Mouse (Mus musculus) cerebellum, postnatal 10 days (tissue): ENCODE measurements around the gene Poc1a.
A peak's percentile ranks its signal among the peaks of the same experiment; 100 is the strongest.

ENCODE experiments used
- DNase-seq, 2 experiments: peaks; one replicate each; pipeline ENCODE4 v3.0.0; 2021; ENCODE audit warnings: mixed read lengths in 2 of 2

The Poc1a gene

GRCm38 (mm10) chr9:106302446-106303150 is 21.7 kb downstream of the Poc1a start:
- DNase-seq, result no peak

- no peak for DNase-seq
These were observed 22.6 kb downstream of the Poc1a start for GRCm38 (mm10) chr9:106303460-106303960.

DNA sequence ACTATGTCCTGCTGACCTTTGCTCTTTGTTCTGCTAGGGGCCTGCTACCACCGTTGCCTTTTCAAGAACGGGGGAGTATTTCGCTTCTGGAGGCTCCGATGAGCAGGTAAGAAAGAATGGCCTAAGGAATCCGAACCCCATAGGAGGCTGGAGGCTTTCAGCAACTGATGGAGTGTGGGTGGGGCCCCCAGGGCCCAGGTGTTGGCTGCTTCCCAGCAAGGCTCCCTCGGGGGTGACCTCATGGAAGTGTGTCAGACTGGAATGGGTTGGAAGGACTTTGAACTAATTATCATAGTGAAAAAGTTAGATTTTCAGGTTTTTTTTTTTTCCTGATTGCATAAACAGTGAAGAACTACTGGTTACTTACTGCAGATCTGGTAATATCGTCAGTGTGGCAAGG is 24.4 kb downstream of the Poc1a start:
- DNase-seq, result no peak

- DNase-seq, result peak; percentile 85
These were observed 25.9 kb downstream of the Poc1a start for GRCm38 (mm10) chr9:106306662-106307351.

- DNase-seq, result no peak
These were observed 27.3 kb downstream of the Poc1a start for GRCm38 (mm10) chr9:106308151-106308550.

GRCm38 (mm10) chr9:106308555-106308954 is 27.7 kb downstream of the Poc1a start:
- no peak for DNase-seq

DNA sequence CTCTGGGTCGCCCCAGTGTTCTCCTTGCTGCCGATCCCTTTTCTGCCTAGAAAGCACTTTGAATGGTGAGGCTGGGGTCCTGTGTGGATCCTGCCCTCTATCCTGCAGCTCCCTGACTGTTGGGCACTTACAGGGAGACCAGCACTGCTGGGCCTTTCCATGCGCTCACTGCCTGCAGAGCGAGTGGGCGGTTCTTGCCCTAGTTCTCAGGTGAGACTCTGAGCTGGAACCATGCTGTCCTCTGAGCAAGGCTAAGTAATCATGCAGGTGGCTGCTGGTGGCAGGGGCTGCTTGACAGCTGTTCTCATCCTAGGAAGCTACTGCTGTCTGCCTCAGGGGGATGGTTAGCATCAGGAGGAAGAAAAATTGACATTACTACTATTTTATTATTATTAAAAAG is 28.1 kb downstream of the Poc1a start:
- no peak for DNase-seq

GRCm38 (mm10) chr9:106309859-106310258 is 29.0 kb downstream of the Poc1a start:
- DNase-seq, result no peak

GRCm38 (mm10) chr9:106311625-106312191 is 30.8 kb downstream of the Poc1a start:
- DNase-seq, result no peak

GRCm38 (mm10) chr9:106312950-106313360 is 32.1 kb downstream of the Poc1a start:
- DNase-seq, result no peak

DNA sequence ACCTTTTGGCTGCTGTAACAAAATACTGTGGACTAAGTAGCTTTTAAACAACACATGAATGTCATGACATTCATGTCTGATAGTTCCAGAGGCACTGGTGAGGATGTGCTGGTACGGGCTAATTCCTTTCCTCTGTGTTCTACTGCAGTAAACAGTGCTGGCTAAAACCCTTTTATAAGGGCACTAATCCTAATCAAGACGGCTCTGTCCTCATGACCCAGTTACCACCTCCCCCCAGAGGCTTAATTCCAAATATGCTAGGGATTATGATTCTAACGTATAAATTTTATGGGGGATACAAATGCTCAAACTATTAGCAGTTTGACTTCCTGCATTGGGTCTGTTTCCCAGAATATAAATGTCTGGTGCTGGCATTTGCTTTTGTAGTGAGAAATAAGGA is 33.3 kb downstream of the Poc1a start:
- DNase-seq, result no peak

DNA sequence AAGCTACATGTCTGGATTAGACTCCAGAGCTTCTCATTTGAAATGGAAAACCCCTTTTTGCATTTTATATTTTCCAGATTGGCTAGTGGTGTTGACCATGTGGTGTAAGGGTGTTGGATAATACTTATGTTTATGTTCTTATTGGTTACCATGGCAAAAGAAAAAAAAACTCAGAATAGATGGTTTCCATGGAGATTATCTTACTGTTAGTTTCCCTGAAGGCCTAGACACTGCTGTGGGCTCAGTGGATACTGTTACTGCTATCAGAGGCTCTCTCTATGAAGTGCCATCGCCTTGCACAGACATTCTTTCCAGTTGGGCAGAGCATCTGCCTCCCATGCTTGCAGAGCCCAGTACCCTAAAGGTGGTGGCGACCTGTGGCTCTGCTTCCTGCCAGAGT is 37.2 kb downstream of the Poc1a start:
- no peak for DNase-seq

DNA sequence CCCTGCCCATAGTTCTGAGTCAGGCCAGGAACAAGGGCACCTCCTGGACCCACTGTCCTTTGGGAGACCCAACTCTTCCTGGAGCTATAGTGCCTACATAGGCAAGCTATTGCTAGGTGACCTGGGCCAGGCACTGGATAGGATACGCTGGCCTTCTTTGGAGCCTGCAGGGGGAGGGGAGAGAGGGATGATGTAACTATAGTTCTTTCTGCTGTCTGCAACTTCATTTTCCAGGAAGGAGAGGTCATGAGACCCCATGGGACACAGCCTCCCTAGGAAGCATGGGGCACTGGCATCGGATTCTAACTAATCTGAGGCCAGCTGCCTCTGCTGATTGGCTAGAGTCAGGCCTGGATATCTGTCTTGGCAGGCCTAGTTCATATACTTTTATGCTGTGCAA is 38.2 kb downstream of the Poc1a start:
- DNase-seq, result no peak

DNA sequence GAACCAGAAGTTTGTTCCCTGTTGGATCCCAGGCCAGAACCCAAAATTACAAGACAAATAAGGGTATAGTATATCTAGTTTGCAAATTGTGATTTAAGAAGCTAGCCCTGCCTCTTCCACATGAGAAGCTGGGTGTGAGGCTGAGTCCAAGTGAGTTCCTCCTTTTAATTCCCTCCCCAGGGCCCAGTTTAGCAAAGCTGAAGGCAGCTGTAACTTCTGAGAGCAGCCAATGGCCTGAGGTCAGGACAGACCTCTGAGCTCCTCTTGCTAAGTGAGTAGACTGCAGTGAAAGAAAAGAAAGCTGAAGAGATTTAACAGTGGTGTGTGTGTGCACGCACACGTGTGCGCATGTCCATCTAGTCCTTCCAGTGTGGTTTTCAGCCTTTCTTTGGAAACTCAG is 41.6 kb downstream of the Poc1a start:
- no peak for DNase-seq

GRCm38 (mm10) chr9:106326241-106326640 is 45.4 kb downstream of the Poc1a start:
- DNase-seq, result no peak

GRCm38 (mm10) chr9:106327125-106327809 is 46.4 kb downstream of the Poc1a start:
- peak in 1 of 2 experiments; percentile 28 for DNase-seq

DNA sequence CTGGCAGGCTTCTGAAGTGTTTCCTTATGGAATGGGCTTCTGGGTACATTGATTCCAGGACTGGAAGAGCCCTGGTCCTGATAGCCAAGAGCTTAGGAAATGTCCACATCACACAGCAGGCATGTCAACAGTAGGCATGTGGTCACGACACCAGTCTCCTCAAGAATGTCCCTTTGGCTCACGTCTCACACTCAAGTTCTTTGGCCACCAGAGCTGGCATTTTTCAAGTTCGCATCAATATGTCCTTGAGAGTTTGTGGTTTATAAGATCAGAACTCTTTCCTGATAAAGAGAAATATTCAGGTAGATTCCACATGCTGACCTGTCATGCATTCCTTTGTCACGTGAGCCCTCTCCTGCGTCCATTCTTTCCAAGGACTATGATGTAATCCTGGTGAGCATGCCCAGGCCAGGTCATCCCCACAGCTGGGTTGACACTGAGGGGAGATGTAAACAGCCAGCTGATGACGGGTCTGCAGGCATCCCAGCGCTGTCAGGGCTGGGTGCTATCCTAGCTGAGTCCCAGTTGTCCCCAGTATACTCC is 47.3 kb downstream of the Poc1a start:
- DNase-seq, result no peak

DNA sequence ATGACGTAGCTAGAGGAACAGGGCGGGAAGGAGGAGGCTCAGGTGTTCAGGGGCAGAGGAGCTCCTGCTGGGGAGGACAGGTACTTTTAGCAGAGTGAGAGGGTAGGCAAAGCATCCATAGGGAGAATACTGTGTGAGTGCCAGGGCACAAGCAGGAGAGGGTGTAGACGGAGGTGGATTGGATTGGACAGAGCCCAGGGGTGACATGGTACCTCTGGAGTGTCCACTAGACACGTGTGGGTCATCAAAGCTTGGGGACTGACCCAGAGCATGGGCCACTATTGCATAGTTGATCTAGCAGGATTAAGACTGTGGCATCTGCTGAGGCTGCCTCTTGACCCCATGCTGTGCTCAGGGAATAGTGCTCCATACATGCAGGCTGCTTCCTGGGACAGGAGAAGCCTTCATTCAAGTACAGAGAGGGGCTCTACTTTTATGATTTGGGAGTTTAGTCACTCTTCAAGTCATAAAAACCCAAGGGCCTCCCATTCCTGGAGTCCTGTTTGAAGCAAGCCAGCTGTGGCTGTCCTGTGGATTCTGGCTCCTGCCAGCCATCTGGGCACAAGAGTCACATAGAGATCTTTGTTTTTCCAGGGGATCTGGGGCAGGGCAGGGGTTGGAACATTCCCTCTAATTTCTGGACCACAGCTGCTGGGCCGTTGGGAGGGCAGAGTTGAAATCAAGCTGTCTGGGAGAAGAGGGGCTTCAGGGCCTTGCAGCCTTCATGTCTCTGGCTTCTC is 48.1 kb downstream of the Poc1a start:
- peak in 1 of 2 experiments; percentile 34 for DNase-seq

- DNase-seq, result no peak
These were observed 51.9 kb downstream of the Poc1a start for GRCm38 (mm10) chr9:106332746-106333145.

DNA sequence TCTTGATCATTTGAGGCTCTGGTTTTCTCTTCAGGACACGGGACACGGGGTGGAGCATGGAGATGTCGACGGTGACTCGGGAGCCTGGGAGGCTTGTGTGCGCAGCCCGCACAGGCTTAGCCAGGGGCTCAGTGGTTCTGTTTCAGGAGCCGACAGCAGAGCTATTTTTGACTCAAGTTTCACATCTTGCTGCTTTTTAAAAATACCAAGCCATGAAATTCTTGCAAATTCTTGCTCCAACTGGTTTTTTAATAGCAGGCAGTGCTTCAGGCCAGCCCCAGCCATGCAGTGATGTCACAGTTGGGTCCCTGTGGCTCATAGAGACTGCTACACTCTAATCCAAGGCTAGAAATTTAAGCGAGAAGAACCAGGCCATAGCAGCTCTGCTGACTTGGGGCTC is 56.8 kb downstream of the Poc1a start:
- no peak for DNase-seq

DNA sequence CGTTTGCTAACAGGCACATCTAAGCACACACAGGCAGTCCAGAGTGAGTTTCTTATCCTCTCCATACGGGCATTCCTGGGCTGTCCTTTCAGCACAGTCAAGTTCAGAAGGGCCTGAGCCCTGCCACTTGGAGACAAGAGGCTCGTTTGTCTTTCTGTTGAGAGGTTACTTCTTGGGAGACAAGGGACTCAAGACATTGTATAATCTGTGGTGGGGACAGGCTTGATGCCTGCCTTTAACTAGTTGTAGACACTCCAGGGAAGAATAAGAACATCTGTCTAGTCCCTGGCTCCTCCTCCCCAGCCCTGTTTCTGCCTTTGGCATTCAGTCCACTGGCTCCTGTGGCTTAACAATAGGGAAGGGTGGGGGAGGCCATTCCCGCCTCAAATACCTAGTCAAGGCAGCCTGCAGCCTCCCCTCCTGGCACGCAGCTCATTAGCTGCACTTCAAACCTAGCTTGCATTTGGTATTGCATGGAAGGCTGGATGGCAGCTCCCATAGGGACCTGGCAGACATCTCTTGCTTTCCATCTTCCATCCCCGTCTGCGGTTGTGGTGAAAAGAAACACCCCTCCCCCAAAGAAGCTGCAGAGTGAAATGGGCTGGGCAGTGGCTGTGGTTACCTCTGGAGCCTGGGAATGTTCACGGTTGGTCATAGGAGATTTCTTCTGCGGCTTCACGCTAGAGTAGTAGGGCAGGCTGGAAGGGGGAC is 57.8 kb downstream of the Poc1a start:
- DNase-seq, result no peak

GRCm38 (mm10) chr9:106339173-106339558 is 58.3 kb downstream of the Poc1a start:
- DNase-seq, result no peak
